Mouse (Mus musculus) right cerebral cortex, postnatal 4 days (tissue): ENCODE data around the gene Dnah8.

Experiments
- DNase-seq: peaks from one replicate; pipeline ENCODE4 v3.0.0-alpha.2; 2022

Dnah8 gene

GRCm38 (mm10) chr17:30835419-30835818 lies 211.3 kb downstream of the Dnah8 start:
- DNase-seq = no peak

- no peak for DNase-seq
Measured at GRCm38 (mm10) chr17:30837031-30837430, 212.9 kb downstream of the Dnah8 start.

GRCm38 (mm10) chr17:30840046-30840445 lies 215.9 kb downstream of the Dnah8 start:
- DNase-seq = no peak

- DNase-seq = no peak
Measured at GRCm38 (mm10) chr17:30842312-30842711, 218.2 kb downstream of the Dnah8 start.

DNA sequence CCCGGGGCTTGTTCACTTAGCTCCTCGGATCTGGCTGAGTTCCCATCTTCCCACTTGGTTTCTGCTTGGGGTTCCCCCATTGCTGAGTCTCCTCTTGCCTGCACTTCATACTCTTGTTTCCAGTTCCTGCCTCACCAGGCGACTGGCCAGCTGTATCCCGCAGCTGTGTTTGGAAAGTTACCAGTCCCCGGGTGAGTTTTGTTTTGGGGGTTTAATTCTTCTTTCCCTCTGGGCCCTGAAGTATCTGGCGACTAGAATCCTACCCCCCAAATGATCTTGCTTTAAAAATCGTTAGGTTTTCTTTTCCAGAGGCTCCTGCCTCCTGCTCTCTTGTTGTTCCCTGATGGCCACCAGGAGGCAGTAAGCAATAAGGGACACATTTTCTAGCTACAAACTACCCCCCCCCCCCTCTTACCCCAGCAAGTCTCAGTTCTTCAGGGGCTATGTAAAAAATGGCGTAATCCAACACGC lies 220.2 kb downstream of the Dnah8 start:
- DNase-seq = peak; percentile 34

- DNase-seq = no peak
Measured at GRCm38 (mm10) chr17:30847498-30847897, 223.3 kb downstream of the Dnah8 start.

DNA sequence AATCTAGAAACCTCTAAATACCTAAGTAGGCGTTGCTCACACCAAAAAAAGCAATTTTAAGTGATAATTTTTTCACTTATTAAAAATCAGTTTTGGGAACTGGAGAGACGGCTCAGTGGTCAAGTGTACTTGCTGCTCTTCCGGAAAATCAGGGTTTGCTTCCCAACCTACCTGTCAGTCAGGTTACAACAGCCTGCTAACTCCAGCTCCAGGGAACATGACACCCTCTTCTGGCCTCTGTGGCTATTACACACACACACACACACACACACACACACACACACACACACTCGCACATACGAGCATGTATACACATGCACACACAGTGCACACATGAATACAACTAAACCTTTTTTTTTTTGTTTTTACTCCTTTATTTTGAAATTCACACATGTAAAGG lies 223.9 kb downstream of the Dnah8 start:
- DNase-seq = no peak

- DNase-seq = no peak
Measured at GRCm38 (mm10) chr17:30848804-30849203, 224.7 kb downstream of the Dnah8 start.

DNA sequence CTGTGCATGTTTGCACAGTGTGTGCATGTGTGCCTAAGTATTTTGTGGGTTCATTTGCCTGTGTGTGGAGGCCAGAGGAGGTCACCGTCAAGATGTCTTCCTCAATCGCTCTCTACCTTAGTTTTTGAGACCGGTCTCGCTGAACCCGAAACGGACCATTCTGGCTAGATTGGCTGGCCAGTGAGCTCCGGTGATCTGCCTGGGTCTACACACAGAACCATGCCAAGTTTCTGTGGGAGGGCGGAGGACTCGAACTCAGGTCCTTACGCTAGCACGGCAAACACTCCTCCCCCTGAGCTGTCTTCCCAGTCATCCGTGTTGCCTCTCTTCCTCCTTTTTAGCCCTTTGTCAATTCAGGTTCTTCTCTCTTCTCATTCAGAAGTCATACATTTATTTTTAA lies 225.7 kb downstream of the Dnah8 start:
- no peak for DNase-seq

GRCm38 (mm10) chr17:30852345-30852744 lies 228.2 kb downstream of the Dnah8 start:
- no peak for DNase-seq

DNA sequence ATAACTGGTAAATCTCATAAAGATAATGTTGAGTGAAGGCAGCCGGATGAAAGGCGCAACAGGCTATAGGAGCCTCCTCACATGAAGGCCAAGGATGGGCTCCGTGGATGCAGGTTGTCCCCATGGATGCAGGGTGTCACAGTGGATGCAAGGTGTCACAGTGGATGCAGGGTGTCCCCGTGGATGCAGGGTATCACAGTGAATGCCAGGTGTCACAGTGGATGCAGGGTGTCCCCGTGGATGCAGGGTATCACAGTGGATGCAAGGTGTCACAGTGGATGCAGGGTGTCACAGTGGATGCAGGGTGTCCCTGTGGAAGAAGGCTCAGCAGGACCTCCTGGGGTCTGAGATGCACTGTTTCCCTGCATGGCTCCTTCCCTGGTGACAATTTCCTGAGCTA lies 233.2 kb downstream of the Dnah8 start:
- DNase-seq = no peak

GRCm38 (mm10) chr17:30858586-30859259 lies 234.6 kb downstream of the Dnah8 start:
- DNase-seq = no peak

- no peak for DNase-seq
Measured at GRCm38 (mm10) chr17:30859989-30860585, 235.9 kb downstream of the Dnah8 start.

- DNase-seq = peak; percentile 36
Measured at GRCm38 (mm10) chr17:30860606-30861005, 236.5 kb downstream of the Dnah8 start.

DNA sequence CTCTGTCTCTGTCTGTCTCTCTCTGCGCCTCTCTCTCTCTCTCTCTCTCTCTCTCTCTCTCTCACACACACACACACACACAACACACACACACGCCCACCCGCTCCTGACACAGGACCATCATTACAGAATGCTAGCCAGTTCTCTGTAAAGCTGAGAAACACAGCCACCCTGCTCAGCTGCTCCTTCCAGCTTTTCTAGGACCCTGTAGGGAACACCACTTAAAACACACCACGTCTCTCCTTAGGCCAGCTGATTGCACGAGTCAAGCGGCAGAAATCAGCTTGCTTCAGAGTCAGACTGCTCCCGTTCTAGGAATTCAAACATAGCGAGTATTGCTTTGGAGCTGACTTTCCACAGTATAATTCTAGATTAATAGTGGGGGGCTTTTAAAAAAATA lies 242.1 kb downstream of the Dnah8 start:
- DNase-seq = no peak

DNA sequence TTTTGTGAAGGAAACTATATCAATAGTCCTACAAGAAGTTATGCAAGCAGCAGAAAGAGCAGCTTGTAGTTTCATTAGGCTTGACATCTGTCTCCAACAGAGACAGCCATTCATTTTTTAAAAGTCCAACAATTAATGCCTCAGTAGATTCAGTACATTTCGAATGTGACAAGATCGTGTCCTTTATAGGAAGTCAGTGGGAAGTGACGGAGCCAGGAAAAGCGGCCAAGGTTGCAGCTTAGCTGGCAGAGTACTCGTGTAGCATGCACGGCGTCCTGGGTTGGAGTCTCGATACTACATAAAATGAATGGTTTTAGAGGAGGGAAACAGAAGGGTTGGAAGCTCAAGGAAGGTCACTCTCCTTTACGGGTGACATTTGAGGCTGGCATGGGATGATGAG lies 242.8 kb downstream of the Dnah8 start:
- DNase-seq = no peak

DNA sequence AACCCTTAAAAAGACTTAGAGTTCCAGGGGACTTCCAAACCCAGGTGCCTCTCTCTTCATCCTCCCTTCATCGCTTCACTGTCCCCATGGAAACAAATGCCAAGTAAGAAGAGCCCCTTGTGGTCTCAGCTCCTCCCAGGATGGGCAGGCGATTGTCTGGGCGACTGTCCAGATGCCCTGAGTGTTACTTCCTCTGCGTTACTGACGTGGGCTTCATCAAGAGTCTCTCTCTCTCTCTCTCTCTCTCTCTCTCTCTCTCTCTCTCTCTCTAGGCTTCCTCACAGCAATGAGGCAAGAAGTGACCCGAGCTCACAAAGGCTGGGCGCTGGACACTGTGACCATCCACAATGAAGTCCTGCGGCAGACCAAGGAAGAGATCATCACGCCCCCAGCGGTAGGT lies 246.9 kb downstream of the Dnah8 start:
- DNase-seq = no peak

DNA sequence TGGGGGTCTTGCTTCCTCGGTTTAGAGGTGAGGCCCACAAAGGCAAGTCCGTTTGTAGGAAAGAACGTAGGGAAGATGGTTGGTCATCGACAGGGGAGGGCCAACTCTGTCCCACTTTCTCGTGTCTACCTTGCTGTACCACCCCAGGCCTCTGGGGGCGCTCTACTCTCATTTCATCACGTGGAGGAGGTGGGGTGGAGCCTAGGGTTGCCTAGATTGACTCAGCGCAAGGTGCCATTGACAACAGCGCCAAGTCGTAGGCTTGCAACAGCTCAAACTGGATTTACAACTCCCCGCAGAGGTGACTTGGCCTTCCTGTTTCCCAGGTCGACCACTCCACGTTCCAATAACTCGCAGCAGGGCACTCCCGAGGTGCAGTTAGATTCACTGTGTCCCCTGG lies 250.1 kb downstream of the Dnah8 start:
- no peak for DNase-seq

DNA sequence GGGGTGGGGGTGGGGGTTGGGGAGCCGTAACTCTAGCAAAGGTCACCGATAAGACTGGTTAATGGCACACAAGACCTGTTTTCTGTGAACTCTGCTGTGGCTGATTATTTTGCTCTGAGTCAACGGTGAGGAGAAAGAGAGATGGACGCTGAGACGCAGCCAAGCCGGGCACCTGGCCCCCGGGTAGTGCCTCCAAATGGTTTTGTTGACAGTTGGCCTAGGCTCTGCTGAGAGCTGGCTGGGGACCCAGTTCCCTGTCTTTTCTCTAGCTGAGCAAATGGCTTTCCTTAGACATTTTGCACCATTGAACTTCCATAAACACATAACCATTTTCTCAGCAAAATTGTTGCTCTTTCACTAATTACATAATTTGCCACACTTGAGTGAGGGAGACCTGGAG lies 253.3 kb downstream of the Dnah8 start:
- no peak for DNase-seq

DNA sequence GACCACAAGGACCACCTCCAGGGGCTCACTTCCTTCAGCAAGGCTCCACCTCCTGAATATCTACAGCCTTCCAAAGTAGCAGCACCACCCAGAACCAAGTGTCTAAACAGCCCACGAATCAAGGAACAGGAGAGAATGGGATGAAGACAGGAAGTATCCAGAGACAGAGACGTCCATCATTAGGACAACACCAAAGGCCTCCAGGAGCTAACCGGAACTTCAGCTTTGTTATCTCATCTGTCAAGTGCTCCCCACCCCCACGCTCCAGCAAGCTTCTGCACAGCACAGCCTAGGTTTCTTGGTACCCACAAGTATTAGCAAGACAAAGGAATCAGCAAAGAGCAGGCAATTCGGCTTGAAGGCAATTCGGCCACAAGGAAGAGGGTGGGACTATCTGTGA lies 254.5 kb downstream of the Dnah8 start:
- no peak for DNase-seq

DNA sequence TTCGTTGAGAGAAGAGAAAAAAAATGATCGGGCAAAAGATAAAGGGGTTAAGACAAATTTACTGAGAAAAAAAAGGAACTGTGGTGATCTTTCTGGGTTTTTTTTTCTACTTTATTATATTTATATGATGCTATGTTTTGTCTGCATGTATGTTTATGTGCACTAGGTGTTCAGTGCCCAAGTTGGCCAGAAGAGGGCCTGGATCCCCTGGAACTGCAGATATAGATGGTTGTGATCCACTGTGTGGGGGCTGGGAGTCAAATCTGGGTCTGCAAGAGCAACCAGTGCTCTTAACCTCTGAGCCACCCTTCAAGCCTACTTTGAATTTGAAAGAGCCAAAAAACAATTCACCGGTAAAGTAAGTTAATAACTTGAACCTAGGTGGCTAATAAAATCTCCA lies 256.2 kb downstream of the Dnah8 start:
- no peak for DNase-seq

GRCm38 (mm10) chr17:30881001-30881400 lies 256.8 kb downstream of the Dnah8 start:
- no peak for DNase-seq

DNA sequence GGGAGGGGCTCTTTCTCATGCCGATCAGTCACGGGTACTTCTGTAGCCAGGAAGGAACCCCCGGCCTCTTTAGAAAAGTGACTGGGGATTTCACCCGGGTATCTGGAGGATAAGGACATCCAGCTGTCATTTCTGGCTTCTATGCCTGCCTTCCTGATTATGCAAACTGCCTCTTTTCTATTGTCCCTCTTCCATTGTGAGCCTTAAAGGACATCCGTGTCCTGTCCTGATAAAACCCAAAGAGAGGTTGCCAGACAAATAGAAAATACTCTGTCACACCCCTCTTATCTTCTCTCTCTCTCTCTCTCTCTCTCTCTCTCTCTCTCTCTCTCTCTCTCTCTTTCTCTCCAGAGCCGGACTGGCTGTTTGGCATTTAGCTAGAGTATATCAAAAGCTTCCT lies 258.1 kb downstream of the Dnah8 start:
- DNase-seq = no peak

DNA sequence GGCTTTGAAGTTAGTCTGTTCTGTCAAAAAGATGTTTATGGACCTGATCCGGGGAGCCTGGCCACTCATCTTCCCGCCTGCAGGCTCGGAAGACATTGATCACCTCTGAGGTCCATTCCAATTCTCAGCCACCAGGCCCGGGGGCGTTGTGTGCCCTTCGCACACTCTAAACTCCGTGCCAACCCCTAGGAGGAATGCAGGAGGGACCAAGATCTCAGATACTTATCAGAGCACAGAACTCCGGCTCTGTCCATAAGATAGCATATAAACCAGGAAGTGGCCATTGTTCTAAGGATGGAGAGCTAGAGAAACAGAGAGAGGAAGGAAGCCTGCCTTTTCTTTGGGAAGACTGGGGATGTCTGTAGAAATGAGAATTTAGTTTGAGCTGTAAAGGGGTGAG lies 259.4 kb downstream of the Dnah8 start:
- no peak for DNase-seq

DNA sequence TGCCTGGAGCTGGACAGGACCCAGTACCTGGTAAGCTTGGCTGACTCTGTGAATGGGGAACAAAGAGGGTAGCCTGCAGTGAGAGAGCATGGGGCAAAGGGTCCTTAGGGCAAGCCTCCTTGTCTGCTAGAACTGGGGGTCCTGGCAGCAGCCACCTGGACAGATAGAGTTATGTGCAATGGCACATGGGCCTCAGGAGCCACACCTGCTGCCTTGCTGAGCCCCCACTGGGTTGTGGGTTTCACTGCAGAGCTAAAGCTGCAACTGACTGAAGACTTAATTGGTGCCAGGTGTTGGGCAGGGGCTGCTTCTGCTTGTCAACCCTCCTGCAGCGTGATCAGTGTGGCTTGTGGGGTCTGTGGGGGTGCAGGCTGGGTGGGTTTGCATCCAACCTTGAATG lies 267.9 kb downstream of the Dnah8 start:
- no peak for DNase-seq
